Mouse (Mus musculus) right cerebral cortex, adult 2 months (tissue): ENCODE results near the gene Cd55b.

ENCODE experiments used
- DNase-seq, 2 experiments: peaks; one replicate each; pipeline ENCODE4 v3.0.0; 2021 to 2022; ENCODE audit warnings: low spot score in 2 of 2

The Cd55b gene

GRCm38 (mm10) chr1:130342429-130342828 is 80.4 kb downstream of the Cd55b start:
- DNase-seq: no peak
